Mouse (Mus musculus): ENCODE measurements around the gene Rsph1. TPM values are rescaled to one million over a fixed set of nuclear protein-coding genes. Genes with fewer than 3 reads are reported as not detected.
A peak's percentile ranks its signal among the peaks of the same experiment; 100 is the strongest.

Gene Rsph1
- total RNA-seq, 2 experiments from 2014 or later, result 13.6 to 17.6 TPM

GRCm38 (mm10) chr17:31226931-31227330 is 50.3 kb downstream of the Rsph1 start:
- intact Hi-C loops (cut with DNase I), result no loop called here

GRCm38 (mm10) chr17:31226368-31226767 is 50.8 kb downstream of the Rsph1 start:
- intact Hi-C loops (cut with DNase I), result no loop called here
- DNase-seq (ENCODE audit: low spot score in 2 of 2), result peak; percentile 22 to 52

More at GRCm38 (mm10) chr17:31226931-31227330, 50.3 kb downstream of the Rsph1 start:
- no peak for DNase-seq (ENCODE audit: low spot score in 2 of 2)

- intact Hi-C loops (cut with DNase I), result no loop called here
- no peak for DNase-seq (ENCODE audit: low spot score in 2 of 2)
These were observed 52.6 kb downstream of the Rsph1 start for GRCm38 (mm10) chr17:31224591-31224990.

GRCm38 (mm10) chr17:31223835-31224234 is 53.3 kb downstream of the Rsph1 start:
- intact Hi-C loops (cut with DNase I), result no loop called here
- no peak for DNase-seq (ENCODE audit: low spot score in 2 of 2)

- intact Hi-C loops (cut with DNase I), result no loop called here
These were observed 54.3 kb downstream of the Rsph1 start for GRCm38 (mm10) chr17:31222810-31223310.

GRCm38 (mm10) chr17:31216068-31216955 is 60.9 kb downstream of the Rsph1 start:
- intact Hi-C loops (cut with DNase I), result no loop called here
- DNase-seq (ENCODE audit: low spot score in 2 of 2), result no peak

More at GRCm38 (mm10) chr17:31222810-31223310, 54.3 kb downstream of the Rsph1 start:
- peak in 1 of 2 experiments; percentile 28 for DNase-seq (ENCODE audit: low spot score in 2 of 2)

- intact Hi-C loops (cut with DNase I), result no loop called here
- DNase-seq (ENCODE audit: low spot score in 2 of 2), result no peak
These were observed 65.3 kb downstream of the Rsph1 start for GRCm38 (mm10) chr17:31211881-31212280.

DNA sequence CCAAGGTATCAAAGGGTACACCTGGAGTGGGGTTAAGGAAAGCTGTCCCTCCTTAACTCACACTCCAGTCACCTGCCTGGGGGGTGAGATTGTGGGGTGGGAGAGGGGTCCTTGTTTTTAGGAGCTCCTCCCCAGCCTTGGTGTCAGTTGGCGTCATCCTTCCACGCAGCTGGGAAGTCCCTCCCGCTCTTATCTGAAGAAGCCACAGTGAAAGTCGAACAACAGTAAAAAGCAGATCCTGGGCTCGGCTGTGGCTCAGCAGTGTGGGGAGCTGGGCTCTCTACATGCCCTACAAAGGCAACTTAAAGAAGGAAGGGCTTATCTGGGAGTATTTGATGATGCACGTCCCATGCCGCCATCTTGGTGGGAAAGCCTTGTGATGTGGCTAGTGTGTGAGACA is 66.9 kb downstream of the Rsph1 start:
- intact Hi-C loops (cut with DNase I), result no loop called here
- no peak for DNase-seq (ENCODE audit: low spot score in 2 of 2)

DNA sequence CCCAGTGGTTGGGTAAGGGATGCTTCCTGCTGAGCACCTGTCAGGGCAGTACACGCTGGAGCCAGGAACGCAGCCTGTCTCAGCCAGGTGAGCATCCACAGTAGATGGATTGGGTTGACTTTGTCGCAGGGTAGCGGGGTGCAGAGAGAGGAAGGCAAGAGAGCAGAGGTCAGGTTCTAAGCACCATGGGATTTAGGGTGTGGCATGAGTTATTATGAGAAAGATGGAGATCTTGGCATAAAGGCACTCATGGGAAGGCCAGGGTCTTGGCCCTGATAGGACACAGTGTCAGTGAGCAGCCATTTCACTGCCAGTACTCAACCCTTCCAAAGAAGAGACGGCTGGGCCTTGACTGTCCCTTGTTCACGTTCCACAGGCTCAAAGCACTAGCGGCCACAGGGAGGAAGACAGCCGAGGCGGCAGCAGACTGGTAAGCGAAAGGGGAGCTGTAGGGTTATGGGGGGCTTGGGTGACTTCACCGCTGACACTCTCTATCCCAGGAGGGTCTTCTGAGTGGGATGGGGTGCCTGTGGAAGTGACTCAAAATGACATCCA is 67.7 kb downstream of the Rsph1 start:
- no peak for DNase-seq (ENCODE audit: low spot score in 2 of 2)
- intact Hi-C loops (cut with DNase I), result no loop called here

- DNase-seq (ENCODE audit: low spot score in 2 of 2), result no peak
- intact Hi-C loops (cut with DNase I), result no loop called here
These were observed 68.5 kb downstream of the Rsph1 start for GRCm38 (mm10) chr17:31208654-31209053.

DNA sequence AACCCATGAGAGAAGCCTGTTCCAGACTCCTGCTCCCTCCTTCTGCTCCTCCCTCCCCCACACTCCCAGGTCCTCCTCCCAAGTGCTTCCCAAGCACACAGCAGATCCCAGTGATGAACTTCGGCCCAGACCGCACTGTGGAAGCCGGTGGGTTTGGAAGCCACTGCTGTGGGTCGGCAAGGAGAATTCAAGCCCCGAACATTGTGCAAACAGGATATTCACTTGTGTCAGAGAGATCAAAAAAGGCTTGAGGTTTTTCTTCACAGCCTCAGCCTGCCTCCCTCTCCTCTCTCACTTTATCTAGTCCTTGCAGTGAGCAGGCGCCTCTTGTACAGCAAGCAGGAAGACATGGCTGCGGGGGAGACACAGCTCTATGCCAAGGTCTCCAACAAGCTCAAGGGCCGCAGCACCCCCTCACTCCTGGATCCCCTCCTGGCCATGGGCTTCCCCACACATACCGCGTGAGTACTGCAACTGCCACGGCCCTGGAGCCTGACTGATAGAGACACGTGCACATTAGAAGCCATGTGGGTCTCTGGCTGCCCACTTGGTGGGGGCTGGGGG is 69.3 kb downstream of the Rsph1 start, which contains the start of gene Ubash3a:
TSS of gene Ubash3a (plus strand) at position 103 of the 564 bp plus-strand sequence.
- no peak for DNase-seq (ENCODE audit: low spot score in 2 of 2)
- intact Hi-C loops (cut with DNase I), result no loop called here

Other genes with a start within 250 kb of the Rsph1 start
- 10 to 100 TPM; 41.6 to 52.7 TPM for gene Abcg1, start 219.7 kb downstream of the Rsph1 start, total RNA-seq (2021)
- gene Tff3, start 147.7 kb downstream of the Rsph1 start, total RNA-seq (2021), result not detected
- not detected for gene Tff2, start 133.1 kb downstream of the Rsph1 start, total RNA-seq (2021)
- not detected for gene Tff1, start 112.1 kb downstream of the Rsph1 start, total RNA-seq (2021)
- gene Tmprss3, start 78.4 kb downstream of the Rsph1 start, total RNA-seq (2021), result under 1 TPM in 1 of 2 experiments, not detected in 1; 0.13 TPM
- gene Ubash3a, start 69.5 kb downstream of the Rsph1 start, total RNA-seq (2021), result not detected
- gene Slc37a1, start 9.4 kb upstream of the Rsph1 start, total RNA-seq (2021), result 1 to 10 TPM; 4.7 to 6.6 TPM
- 10 to 100 TPM; 24.4 to 27.2 TPM for gene Pde9a, start 108.8 kb upstream of the Rsph1 start, total RNA-seq (2021)
- 10 to 100 TPM; 26.5 to 28.0 TPM for gene Wdr4, start 242.6 kb upstream of the Rsph1 start, total RNA-seq (2021)
- gene Ndufv3, start 242.7 kb upstream of the Rsph1 start, total RNA-seq (2021), result 100 to 1,000 TPM; 311 to 320 TPM